Mouse (Mus musculus) heart, postnatal 36 days (tissue): ENCODE measurements around the gene H3f3b. TPM values are rescaled to one million over a fixed set of nuclear protein-coding genes. Genes with fewer than 3 reads are reported as not detected.

Experiments
- DNase-seq, 2 experiments: peaks; one replicate each; pipeline ENCODE4 v3.0.0; 2021 to 2022
- intact Hi-C: fragments of 180-260 bp; cut with DNase I; formaldehyde crosslinking; loops from one replicate; pipeline ENCODE4 v1.15.1; 2025
- total RNA-seq, 2 experiments: library from RNA; stranded (reverse); gene quantifications; 2 replicates each; pipeline ENCODE4 v1.2.3; 2021

Gene H3f3b
- total RNA-seq, 2 experiments from 2014 or later: 136 to 158 TPM

DNA sequence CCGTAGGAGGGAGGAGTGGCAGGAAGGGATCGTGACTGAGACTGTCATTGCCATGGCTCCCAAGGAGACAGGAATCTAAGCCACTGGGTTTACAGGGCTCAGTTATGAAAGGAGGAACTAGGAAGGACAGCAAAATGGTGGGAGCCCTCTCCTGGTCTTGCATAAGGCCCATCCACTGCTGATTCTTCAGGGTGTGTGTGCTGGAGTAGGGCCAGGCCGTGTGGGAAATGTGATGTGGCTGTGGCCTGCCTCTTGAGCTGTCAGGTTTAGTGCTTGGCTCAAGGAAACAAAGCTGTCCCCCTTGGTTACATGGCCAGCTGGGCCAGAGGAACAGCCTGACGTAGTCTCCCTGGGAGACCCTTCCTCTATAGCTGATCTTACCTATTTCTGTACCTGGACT is 22.4 kb upstream of the H3f3b start:
- no peak for DNase-seq
- intact Hi-C loops: no loop called here

DNA sequence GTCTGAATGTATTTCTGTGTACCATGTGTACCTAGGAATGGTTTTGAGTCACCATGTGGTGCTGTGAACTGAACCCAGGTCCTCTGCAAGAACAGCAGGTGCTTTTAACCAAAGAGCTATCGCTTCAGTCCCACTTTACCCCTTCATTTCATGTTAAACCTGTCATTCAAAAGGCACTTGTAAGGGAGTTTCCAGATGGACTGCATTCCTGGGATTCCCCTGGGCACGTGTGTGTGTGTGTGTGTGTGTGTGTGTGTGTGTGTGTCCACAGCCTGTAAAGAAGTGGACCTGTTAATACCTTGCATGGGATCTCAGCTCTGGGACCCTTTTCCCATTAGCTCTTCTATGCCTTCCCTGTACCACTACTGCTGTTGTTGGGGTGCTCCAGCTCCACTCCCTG is 21.8 kb upstream of the H3f3b start:
- no peak for DNase-seq
- intact Hi-C loops: no loop called here

DNA sequence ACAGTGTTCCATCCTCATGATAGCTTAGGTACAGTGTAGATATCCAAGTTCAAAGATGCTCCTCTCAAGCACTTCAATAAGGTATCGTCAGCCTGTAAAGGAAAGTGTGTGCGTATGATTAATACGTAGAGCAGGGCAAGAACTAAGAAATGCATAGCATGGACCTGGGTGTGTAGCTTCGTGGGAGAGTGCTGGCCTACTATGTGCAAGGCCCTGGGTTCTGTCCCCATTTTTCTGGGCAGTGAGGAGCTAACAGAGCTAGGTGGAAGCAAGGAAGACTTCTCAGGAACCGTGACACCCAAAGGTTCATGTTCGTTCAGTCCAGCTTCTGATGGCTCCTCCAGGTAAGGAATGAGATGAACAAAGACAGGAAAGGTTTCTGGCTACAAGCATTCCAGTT is 17.4 kb upstream of the H3f3b start:
- intact Hi-C loops: no loop called here
- DNase-seq: no peak

DNA sequence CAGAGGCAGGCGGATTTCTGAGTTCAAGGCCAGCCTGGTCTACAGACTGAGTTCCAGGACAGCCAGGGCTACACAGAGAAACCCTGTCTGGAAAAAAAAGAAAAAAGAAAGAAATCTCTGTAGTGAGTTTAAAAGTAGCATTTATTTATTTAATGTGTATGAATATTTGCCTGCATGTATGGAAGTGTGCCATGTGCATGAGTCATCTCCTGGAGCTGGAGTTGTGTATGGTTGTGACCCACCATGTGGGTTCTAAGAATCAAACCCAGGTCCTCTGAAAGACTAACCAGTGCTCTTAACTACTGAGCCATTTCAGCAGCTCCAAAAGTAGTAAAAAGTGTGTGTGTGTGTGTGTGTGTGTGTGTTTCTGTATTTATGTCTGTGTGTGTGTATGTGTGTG is 15.5 kb upstream of the H3f3b start:
- DNase-seq: no peak
- intact Hi-C loops: no loop called here

DNA sequence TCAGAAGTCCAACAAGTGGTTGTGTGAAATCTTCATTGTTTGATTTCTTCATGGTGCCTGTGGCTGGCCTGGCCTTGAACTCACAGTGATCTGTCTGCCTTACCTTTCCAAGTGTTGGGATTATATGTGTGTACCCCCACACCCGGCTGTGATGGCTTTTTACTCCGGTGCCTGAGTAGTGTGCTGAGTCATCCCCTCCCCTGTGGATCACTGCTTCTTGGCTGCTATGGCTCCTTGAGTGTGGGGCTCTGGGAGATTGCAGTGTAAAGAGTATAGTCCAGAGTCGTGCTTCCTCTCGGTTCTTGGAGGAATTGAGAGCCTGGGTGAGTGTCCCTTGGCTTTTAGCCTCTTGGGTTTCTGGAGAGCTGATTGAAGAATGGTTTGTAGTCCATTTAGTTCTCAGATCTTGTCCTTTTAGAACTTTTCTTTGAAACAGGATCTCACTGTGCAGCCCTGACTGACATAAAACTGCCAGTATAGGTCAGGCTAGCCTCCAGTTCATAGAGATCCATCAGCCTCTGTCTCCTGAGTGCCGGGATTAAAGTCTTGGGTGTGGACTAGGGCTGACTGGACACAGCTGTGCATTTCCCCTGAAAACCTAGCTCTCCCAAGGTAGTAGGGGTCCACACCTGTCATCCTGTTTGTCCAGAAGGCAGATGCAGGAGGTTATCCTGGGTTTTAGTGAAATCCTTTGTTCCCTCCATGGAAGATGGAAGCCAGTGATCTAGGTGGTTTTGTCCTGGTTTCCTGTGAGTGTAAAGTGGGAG is 14.8 kb upstream of the H3f3b start:
- intact Hi-C loops: no loop called here
- no peak for DNase-seq

DNA sequence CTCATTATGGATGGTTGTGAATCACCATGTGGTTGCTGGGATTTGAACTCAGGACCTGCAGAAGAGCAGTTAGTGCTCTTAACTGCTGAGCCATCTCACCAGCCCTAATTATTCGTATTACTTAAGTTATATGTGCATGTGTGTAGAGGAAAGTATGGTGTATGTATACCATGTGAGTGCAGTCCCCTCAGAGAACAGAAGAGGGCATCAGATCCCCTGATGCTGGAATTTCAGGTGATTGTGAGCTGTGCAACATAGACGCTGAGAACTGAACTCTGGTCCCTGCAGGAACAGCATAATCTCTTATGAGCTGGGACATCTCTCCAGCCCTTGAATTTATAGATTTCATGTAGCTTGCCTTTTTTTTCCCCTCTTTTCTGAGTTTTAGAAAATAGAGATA is 14.1 kb upstream of the H3f3b start:
- intact Hi-C loops: no loop called here
- DNase-seq: no peak

DNA sequence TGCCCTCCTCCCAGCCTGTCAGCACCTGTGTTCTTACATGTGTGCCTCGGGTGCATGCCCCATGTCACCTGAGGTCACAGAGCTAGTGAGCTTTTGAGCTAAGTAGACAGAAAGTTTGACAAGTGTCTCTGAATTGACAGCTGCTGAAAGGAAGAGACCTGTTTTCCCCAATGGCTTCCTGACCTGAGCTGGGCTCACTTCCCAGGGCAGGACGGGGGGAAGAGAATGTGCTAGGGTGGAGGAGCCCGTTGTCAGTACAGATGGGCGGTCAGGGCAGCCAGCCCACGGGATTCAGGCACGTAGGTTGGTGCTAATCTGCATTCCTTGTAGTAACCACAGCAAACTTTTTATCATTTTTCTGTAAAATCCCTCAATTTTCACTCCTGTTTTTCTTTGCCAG is 12.8 kb upstream of the H3f3b start:
- intact Hi-C loops: no loop called here
- DNase-seq: peak in 1 of 2 experiments; percentile 19

DNA sequence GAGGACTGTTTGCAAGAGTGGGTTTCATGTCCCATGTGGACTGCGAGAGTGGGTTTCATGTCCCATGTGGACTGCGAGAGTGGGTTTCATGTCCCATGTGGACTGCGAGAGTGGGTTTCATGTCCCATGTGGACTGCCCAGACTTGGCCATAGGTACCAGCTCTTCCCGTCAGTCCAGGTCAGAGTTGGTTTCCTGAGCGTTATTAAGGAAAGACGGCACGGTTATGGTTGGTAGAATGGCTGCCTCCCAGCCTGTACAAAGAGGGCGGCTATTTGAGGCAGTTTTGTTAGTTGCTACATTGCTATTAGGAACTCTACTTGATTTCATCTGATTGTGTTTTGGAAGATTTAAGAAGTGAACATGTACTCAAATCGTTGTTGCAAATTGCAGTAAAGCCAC is 10.1 kb upstream of the H3f3b start:
- no peak for DNase-seq
- intact Hi-C loops: no loop called here

DNA sequence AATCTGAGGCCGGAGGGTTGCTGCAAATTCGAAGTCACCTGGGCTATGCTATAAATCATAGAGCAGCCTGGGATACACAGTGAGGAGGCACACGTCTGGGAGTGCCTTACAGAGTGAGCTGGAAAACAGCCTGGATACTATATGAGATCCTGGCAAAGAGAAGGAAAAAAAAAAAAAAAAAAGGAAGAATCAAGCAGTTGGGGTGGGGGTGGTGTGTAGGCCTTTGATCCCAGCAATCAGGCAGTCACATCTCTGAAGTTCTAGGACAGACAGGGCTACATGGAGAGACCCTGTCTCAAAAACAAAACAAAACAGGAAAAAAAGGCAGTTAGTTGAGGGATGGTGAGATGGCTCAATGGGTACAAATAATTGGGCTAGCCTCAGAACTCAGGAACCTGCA is 8.9 kb upstream of the H3f3b start:
- intact Hi-C loops: no loop called here
- no peak for DNase-seq

DNA sequence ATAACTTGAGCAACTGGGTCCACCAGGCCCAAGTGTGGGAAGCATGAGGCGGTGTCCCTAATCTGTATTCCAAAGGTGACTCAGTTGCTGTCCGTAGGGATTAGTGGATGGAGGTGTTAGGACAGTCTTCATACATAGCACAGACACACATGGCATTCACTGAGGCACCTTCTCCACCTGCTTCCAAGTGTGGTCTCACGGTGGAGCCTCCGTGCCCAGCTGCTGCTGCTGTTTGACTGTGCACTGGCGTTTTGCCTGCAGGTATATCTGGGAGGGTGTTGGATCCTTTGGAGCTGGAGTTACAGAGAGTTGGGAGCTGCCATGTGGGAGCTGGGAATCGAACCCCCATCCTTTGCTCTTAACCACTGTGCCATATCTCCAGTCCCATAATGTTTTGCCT is 6.8 kb upstream of the H3f3b start:
- intact Hi-C loops: no loop called here
- no peak for DNase-seq

DNA sequence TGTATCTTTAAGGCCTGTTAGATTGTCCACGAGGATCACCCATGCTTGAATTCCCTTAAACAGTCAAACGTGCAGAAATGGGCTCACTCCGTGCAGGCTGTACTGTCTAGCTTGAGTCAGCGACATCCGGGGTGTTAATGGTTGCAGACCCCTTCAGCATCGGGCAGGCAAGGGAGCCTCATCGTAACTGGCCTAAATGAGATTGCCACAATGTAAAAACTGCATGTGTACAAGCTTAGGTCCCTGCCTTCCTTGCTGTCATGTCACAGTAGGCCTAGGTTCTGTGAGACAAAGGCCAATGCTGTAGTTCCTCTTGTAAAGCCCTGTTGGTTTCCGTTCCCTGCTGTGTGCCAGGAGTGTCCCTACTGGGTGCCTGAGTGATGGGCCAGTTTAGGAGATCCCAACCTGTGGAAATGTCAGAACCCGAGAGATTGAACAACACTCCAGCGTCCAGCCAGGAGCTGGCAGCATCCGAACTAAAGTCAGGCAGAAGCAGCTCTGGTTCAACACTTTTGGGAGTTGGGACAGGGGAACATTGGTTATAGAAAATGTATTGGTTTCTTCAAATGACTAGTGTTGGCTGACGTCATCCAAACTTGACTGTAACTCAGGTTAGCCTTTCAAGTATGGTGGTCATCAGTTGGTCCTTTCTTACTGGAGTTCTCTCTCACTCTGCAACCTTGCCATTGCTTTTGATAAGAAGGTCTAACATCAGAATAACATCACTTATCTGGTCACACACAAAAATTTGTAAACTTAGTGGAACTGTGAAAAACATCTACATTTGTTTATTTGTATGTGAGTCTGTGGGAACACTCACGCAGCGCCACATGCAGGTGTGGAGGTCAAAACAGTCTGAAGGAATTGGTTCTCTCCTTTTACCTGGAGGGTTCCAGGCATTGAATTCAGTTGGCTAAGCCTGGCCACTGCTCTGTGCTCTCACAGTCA is 3.4 kb upstream of the H3f3b start:
- intact Hi-C loops: loop anchor here (1.0 to 2.0 kb wide), 2 partner anchors 55 to 100 kb away; partner anchors contain the start of genes Trim65 and Wbp2
- no peak for DNase-seq

DNA sequence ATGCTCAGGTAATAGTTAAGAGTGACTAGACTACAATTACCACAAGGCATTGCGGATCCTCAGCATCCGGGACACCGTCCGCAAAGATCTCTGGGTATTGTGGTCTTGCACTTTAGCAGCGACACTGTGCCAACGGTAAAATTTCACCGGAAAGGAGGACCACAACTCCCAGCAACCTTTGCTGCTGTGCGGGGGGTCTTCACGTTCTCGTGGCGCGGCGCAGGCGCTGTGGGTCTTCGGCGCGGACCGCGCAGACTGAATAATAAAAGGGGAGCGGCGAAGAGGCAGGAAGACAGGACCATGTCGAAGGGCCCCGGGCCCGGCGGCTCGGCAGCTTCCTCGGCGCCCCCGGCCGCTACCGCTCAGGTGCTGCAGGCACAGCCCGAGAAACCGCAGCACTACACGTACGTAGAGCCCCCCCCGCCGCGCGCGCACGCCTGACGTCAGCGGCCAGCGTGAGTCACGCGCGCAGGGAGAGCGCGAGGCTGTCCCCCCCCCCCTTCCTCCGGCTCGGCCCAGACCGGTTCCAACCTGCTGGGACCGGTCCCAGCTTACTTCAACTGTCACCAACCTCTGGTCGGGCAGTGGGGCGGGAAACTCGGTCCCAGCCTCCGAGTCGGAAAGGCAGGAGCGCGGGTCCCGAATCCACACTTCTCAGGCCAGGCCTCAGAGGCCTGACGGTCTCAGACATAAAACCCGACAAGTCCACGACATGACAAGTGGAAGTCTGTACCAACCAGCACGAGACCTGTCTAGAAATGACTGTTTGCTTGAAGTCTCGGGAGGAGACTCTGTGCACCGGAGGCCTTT is 2.5 kb upstream of the H3f3b start, which contains the start of gene Unk:
Gene Unk (plus strand): TSS at position 235 of the 810 bp plus-strand sequence.
- intact Hi-C loops: loop anchor here (1.0 to 2.0 kb wide), 2 partner anchors 56 to 101 kb away; partner anchors contain the start of genes Trim65 and Wbp2
- peak; percentile 96 to 98 for DNase-seq

DNA sequence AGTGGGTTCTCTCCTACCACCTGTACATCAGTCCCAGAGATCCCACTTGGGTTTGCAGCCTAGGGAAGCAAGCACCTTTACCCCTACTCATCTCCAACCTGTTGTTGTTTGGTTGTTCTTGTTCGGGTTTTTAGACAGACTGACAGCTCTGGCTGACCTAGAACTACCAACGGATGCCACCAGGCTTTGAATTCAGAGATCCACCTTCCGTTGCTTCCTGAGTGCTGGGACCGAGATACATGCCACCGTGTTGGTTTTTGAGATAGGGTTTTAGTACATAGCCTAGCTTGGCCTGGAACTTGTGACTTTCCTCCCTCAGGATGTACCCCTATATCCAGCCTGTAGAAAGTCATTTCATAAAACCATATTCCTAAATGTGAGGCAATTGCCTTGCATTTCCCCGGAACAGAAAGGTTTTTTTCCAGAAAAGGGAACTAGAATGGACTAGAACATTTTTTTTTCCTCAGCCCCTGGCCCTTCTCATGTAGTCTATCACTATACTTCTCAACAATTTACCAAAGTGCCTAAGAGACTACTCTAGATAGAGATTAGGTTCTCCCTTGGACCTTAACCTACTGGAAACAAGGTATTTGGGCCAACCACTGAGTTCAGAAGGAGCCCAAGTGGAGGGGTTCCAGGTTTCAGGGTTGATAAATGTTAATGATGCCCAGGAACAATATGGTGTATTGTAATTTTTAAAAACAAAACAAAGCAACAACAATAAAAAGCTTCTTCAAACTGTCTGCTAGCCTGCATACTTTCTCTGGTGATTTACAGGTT is 1.5 kb upstream of the H3f3b start:
- DNase-seq: no peak
- intact Hi-C loops: no loop called here

DNA sequence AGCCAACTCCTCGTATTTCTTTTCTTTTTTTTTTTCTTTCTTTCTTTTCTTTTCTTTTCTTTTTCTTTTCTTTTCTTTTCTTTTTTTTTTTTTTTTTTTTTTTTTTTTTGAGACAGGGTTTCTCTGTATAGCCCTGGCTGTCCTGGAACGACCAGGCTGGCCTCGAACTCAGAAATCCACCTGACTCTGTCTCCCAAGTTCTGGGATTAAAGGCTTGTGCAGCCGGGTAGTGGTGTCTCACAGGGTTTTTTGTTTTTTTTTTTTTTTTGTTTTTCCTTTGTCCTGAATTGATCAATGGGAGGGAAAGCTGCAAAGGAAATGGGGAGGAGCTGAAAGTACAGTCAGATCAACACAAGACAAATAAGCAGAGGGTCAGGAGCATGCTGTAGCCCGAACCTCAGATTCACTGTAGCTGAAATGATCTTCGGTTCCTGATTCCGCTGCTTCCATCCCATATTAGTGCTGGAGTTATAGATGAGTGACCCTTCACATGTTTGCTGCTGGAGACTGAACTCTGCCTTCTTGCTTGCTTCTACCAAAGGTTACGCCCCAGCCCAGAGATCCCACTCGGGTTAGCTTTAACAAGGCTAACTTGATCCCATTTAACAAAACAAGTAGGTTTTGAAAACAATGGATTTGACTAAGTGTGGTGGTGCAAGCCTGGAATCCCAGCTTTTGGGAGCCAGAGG is 559 bp upstream of the H3f3b start:
- intact Hi-C loops: no loop called here
- no peak for DNase-seq

DNA sequence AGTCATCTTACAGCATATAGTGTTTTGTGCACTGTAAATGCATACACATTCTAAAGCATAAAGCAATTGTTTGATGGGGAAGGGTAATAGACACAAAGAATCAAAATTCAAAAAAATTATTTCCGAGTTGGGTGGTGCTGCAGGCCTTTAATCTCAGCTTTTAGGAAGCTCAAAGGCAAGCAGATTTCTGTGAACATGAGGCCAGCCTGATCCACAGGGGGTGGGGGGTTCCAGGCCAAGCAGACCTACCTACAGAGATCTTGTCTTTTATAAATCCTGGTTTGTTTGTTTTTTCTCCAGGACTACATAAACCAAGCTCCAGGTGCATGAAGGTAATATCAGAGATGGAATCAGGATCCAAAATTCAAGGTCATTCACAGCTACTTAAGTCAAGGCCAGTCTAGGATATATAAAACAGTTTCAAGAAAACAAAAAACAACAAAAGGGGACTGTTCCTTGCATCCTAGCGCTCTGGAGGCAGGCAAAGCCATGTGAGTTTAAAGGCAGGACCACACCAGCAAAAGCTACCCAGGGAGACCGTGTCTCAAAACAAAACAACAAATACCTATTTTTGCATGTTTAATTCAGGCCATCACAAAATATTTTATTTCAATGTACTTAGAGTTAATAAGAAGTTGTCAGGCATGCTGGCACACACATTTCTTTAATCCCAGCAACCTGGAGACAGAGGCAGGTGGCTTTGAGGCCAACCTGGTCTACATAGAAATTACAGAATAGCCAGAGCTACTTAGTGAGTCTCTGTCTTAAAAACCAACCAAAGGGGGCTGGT is 2.5 kb downstream of the H3f3b start:
- intact Hi-C loops: no loop called here
- no peak for DNase-seq

DNA sequence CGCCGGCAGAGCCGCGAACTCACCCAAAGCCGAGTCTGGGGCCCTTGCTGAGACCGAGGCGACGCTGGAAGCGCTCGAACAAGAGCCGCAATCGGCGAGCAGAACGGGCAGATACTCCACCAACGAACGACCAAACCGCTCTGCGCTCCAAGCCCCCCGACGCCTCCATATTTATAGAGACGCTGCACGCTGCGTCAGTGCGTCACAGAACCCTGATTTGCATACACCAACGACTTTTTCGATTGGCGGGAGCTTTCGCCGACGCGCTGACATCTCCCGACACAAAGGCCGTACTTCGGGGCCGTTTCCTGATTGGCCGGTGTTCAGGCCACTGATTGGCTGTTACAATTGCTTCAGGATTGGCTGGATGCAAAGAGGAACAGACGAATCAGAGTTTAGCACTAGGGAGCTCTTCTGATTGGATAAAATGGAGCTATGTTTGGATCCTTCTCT is 3.4 kb downstream of the H3f3b start:
- intact Hi-C loops: no loop called here
- peak; percentile 90 to 94 for DNase-seq

DNA sequence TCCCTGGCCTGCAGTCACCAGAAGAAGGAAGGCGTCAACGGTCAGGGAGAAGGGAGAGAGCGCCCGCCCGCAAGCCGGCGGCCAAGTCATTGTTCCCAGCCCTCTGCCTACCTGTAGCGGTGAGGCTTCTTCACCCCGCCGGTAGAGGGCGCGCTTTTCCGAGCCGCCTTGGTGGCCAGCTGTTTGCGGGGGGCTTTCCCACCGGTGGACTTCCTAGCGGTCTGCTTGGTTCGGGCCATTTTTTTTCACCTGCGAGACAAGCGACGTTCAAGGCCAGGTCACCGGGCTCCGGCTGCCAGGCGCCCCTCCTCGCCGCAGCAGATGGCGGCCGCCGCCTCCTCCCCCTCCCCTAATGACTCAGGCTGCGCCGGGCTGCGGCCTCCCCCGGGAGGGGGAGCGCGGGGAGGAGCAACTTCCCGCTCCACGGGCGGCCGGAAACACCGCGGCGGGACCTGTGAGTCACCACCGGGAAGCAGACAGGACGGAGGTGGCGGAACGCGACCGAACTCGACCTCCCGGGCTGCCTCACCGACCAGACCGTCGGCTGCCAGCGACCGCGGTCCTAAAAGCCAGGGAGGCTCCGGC is 3.9 kb downstream of the H3f3b start:
- DNase-seq: peak; percentile 77 to 89
- intact Hi-C loops: no loop called here
